Mouse (Mus musculus): ENCODE results near the gene Grb10. TPM values are rescaled to one million over a fixed set of nuclear protein-coding genes. Genes with fewer than 3 reads are reported as not detected.

Grb10 gene
- total RNA-seq, 2 experiments from 2014 or later = 61.1 to 71.2 TPM

DNA sequence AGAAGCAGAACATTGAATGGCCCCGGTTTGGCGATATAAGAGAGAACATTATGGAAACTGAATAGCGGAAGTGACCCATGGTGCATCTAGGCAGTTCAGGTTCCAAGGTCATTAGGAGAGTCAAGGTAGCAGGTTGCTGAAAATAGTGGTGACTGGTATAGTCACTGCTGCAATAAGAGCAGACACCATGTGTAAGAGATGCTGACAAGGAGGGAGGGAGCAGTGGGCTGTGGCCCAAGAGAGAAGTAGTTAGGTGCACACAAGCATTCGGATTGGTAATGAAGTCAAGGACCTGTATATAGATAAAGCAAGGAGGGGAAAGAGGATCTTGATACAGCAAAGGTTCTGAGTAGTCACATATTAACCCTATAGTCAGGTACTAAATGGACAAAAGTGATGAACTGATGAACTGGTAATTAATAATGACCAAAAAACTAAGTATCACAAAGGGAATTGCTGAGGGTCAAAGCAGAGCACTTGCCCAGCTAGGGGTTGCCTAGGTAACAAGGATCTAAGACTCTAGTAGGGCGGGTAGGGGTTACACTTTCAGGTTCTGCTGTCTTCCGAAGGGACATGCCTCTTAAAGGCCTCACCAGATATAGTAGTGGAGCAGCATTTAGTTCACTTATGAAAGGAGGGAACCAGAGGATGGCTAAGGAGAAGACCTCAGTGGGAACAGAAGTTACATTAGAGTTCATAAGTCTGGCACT is 65.9 kb downstream of the Grb10 start:
- no peak for DNase-seq (ENCODE audit: low spot score in 2 of 2)

DNA sequence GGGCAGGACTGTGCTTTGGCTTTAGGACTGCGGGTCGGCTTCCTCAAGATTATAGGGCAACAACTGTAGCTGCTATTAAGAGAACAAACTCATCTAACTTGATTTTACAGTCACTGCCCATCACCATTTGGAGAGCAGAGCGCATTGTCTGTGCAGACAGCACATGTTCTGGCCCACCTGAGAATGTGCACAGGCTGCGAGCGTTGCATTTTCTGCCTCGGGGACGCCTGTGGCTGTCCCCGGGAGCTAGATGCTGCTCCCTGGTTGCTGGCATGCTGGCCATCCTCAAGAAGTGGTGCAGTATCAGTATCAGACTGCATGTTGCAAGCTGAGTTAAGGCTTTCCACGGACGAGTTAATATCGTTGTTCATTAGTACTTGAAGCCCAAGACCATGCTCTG is 68.2 kb downstream of the Grb10 start:
- no peak for DNase-seq (ENCODE audit: low spot score in 2 of 2)

GRCm38 (mm10) chr11:11968830-11969229 is 69.7 kb downstream of the Grb10 start:
- DNase-seq (ENCODE audit: low spot score in 2 of 2) = no peak

- no peak for DNase-seq (ENCODE audit: low spot score in 2 of 2)
Observed at GRCm38 (mm10) chr11:11967519-11967918, 71.0 kb downstream of the Grb10 start.

GRCm38 (mm10) chr11:11966220-11966619 is 72.3 kb downstream of the Grb10 start:
- DNase-seq (ENCODE audit: low spot score in 2 of 2) = no peak

DNA sequence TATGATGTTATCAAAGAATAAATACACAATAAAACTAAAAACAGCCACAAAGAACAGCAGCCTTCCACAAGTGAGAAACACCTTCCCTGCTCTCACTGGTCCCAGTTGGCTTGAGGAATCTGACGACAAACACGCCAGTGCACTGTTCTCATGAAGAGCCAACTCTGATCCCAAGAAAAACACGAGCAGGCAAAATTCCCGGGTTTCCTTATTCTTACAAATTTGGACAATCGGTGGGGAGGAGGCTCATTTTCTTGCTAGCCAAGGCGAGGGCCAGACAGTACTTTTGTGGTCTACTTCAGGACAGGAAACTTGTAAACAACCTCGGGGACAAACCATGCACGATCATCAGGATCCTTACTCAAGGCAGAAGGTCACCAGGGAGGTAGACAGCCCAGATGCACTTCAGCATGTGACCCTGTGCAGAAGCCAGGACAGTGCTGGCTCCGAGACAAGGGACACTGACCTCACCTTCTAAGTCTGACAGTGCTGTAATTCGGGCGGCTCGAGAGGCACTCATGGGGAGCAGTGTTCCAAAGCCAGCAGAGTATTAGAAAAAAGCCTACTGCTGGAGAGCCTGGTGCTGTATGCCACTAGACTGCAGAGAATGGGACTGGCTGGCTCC is 72.9 kb downstream of the Grb10 start:
- peak; percentile 47 to 49 for DNase-seq (ENCODE audit: low spot score in 2 of 2)

GRCm38 (mm10) chr11:11964729-11965128 is 73.8 kb downstream of the Grb10 start:
- no peak for DNase-seq (ENCODE audit: low spot score in 2 of 2)

- DNase-seq (ENCODE audit: low spot score in 2 of 2) = no peak
Observed at GRCm38 (mm10) chr11:11963587-11963986, 74.9 kb downstream of the Grb10 start.

DNA sequence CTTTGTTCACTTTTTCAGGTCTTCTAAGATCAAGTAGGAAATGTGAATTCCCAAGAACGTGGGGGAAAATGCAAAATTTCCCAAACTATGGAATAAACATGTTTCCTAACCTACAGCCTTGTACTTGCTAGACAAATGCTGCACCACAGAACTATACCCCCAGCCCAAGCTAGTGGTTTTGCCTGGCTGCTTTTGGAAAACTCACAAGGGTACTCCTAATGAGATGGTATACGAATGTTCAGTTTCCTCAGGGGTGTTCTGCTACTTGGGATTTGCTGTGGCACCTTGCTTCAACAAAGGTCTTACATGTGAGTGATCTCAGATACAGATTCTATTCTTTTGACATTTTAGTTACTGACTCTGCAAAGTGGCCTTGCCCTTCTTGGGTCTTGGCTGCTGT is 75.4 kb downstream of the Grb10 start:
- DNase-seq (ENCODE audit: low spot score in 2 of 2) = no peak

DNA sequence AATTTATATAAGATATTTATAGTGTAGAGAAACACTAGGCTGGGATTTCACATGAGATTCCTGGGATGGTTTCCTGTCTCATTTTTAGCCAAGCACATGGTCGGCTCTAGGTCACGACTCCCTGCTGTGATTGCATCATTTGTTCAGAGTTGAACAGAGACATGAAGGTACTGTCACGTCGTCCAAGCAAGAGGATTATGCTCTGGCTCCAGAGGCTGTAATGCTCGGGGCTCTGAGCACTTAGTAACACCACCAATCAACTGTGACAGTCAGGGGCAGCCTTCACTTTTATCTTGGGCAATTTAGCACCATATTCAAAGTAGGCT is 75.9 kb downstream of the Grb10 start:
- DNase-seq (ENCODE audit: low spot score in 2 of 2) = no peak

GRCm38 (mm10) chr11:11961917-11962628 is 76.4 kb downstream of the Grb10 start:
- DNase-seq (ENCODE audit: low spot score in 2 of 2) = no peak

GRCm38 (mm10) chr11:11960858-11961257 is 77.6 kb downstream of the Grb10 start:
- DNase-seq (ENCODE audit: low spot score in 2 of 2) = no peak

DNA sequence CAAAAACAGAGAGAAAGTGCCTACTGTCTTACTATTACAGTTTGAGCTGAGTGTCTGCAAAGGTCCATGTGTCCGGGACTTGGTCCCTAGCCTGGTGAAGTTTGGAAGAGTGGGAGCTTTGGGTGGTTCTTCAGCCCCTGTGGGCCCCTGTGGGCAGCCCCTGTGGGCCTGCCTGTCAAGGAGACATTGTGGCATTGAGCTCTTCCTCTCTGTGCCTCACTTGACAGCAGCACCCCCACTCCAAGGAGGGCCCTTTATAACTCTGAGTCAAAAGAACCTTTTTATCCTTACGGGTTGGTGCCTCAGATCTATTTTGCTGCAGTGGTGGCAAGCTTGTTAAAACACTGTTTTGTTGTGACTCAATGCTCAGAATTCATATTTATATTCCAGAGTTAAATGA is 78.3 kb downstream of the Grb10 start:
- DNase-seq (ENCODE audit: low spot score in 2 of 2) = no peak

GRCm38 (mm10) chr11:11958479-11958878 is 80.0 kb downstream of the Grb10 start:
- DNase-seq (ENCODE audit: low spot score in 2 of 2) = no peak

DNA sequence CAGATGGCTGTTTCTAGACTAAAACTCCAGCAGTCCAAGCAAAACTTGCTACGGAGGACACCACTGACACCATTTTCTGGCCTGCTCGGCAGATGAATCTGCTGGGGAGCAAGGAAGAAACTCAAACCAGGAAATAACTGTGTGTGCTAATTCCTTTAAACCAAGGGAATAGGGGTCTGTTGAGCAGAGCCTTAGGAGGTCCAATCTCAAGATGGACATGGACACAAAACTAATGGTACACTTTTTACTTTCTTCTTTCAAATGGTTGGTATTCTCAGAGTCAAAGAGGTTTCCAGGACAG is 80.5 kb downstream of the Grb10 start:
- no peak for DNase-seq (ENCODE audit: low spot score in 2 of 2)

DNA sequence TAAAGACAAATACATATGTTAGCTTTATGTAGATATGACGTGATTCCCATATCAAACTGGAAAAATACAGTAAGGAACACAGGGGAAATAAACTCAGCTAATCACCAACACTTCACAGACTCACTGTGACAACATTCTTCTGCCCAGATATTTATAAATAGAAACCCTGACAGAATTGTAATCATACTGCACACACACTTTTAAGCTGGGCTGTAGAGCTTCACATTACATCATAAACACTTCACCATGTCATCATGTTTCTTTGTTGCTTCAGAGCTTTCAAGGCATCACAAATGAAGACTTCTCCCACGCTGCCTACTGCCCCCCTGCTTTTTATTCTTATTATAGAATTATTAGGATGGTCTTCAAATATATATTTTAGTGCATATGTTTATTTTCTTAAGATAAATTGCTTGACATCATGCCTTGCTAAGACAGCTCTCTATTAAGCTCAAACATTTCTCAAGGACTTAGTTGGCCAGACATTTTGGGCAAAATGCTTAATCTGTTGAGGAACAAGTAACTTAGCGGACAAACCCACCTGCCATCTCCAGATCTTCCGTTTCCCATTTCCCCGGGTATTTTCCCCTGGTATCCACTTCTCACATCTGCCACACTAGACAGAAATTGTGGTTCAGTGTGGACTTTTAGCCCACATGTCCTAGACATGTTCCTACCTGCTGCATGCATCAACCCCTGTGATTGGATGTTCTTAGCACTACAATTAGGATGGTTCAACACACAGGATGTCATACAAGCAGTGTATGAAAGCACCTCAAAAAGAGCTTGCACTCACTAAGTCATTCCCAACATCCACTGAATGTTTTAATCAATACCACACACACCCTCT is 81.0 kb downstream of the Grb10 start:
- no peak for DNase-seq (ENCODE audit: low spot score in 2 of 2)

GRCm38 (mm10) chr11:11955783-11956182 is 82.7 kb downstream of the Grb10 start:
- DNase-seq (ENCODE audit: low spot score in 2 of 2) = no peak

DNA sequence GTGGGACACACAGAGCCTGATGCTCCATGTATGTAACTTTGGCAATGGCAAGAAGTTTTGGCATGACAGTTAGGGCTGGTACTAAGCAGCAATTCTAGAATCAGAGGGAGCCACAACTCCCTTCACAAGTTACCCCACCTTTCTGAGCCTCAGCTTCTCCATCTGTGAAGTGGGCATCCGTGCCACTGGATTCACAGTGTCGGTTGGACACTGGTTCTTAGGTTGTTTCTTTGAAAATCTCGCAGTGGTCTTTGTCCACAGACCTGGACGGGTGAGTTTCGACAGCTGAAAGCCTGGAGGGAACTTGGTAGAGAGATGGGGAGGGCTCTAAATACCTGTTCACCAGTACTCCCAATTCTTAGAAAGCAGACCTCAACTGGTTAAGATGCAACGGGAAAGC is 83.9 kb downstream of the Grb10 start:
- DNase-seq (ENCODE audit: low spot score in 2 of 2) = no peak

DNA sequence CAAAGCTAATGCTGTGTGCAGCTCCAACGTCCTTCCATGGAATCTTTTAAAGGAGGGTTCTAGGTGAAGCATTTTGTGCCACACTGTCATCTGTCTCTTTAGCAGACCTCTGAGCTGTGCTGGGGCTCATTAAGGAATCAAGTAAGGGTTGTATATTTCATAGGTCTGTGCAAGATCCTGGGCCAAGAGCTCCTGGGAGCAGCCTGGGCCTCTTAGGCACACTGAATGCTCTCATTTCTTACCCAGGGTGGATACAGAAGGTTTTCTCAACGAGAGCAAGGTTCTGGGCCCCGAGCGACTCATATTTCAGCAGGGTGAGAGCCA is 84.4 kb downstream of the Grb10 start:
- no peak for DNase-seq (ENCODE audit: low spot score in 2 of 2)

GRCm38 (mm10) chr11:11953364-11954114 is 84.9 kb downstream of the Grb10 start:
- no peak for DNase-seq (ENCODE audit: low spot score in 2 of 2)

- no peak for DNase-seq (ENCODE audit: low spot score in 2 of 2)
Observed at GRCm38 (mm10) chr11:11952569-11952968, 85.9 kb downstream of the Grb10 start.
